Mouse (Mus musculus) CH12.LX (cell line): ENCODE results near the gene Cyp2d11.

Experiments
- CTCF ChIP-seq, 2 experiments: IDR thresholded peaks in 1 of 2; conservative IDR thresholded peaks in 1 of 2; 2 replicates each; pipeline ENCODE4 v1.5.1; 2011 to 2012; ENCODE audit warnings: low read depth in 2 of 2, low read length in 2 of 2, improper control_type of control experiment in 1 of 2, inconsistent platforms in 1 of 2, mild to moderate bottlenecking in 1 of 2, moderate library complexity in 1 of 2
- JUND ChIP-seq: conservative IDR thresholded peaks from 2 replicates; pipeline ENCODE4 v1.6.1; 2011; ENCODE audit warnings: low read depth, low read length, improper control_type of control experiment
- POLR2A ChIP-seq: IDR thresholded peaks from 2 replicates; pipeline ENCODE4 v1.6.1; 2011; ENCODE audit warnings: low read depth, mild to moderate bottlenecking, improper control_type of control experiment, low read length
- RCOR1 ChIP-seq: conservative IDR thresholded peaks from 2 replicates; pipeline ENCODE4 v1.6.1; 2012; ENCODE audit warnings: low read depth, mild to moderate bottlenecking, inconsistent platforms, low read length, improper control_type of control experiment
- SMC3 ChIP-seq: IDR thresholded peaks from 2 replicates; pipeline ENCODE4 v1.6.1; 2011; ENCODE audit warnings: low read depth, low read length, improper control_type of control experiment

GRCm38 (mm10) chr15:82379511-82379870 lies 14.3 kb downstream of the Cyp2d11 start:
- TF ChIP-seq CTCF (conservative IDR thresholded peaks at IDR 0.05 in 1 of 2, IDR thresholded peaks at IDR 0.05 in 1 of 2; ENCODE audit: low read depth in 2 of 2, low read length in 2 of 2) (no peak), JUND (no peak), SMC3 (no peak), POLR2A (no peak), RCOR1 (no peak)
